Mouse (Mus musculus) liver, postnatal 0 days (tissue): ENCODE measurements around the gene Timm23.

ENCODE experiments used
- CTCF ChIP-seq: sonication (generic); IDR thresholded peaks from 2 replicates; pipeline ENCODE4 v1.5.1; 2016; ENCODE audit warnings: antibody characterized with exemption, low read depth
- EP300 ChIP-seq: IDR thresholded peaks from 2 replicates; pipeline ENCODE4 v1.6.1; 2016; ENCODE audit warnings: antibody characterized with exemption, low read depth, mild to moderate bottlenecking

DNA sequence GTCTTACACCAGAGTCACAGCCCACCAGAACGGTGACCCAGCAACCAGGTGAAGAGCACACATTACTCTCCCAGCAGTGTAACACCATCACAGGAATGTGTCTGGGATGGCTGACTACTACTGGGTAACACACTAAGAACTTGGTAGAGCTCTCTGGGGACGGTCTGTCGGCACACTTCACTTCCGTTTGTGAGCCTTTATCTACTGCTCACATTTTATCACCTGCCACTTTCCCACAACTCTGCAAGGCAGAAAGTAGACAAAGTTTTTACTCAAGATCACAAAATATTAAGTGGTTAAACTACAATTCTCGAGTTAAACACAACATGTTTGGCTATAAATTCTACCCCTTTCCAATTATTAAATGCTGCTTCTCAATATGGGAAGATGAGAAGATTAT lies 9.8 kb downstream of the Timm23 start:
- no peak for TF ChIP-seq EP300
- TF ChIP-seq CTCF: no peak
